Mouse (Mus musculus) neural tube, embryonic 13.5 days (tissue): ENCODE results near the gene Gse1. TPM values are rescaled to one million over a fixed set of nuclear protein-coding genes. Genes with fewer than 3 reads are reported as not detected.

ENCODE experiments used
- ATAC-seq: fragments of 200-750 bp; cut with Nextera tagmentation; 2 replicates; pipeline ENCODE4 v1.8.0; 2017; ENCODE audit warnings: low read depth, mild to moderate bottlenecking, moderate TSS enrichment, moderate library complexity
- H3K27ac ChIP-seq: fragments of 300-500 bp; sonication (generic); replicated peaks from 2 replicates; pipeline ENCODE4 v1.5.1; 2015; ENCODE audit warnings: moderate library complexity, mild to moderate bottlenecking, inconsistent platforms
- H3K27me3 ChIP-seq: fragments of 300-500 bp; sonication (generic); 2 replicates; pipeline ENCODE4 v1.6.1; 2015; ENCODE audit warnings: mild to moderate bottlenecking, inconsistent platforms
- H3K36me3 ChIP-seq: fragments of 300-500 bp; sonication (generic); 2 replicates; pipeline ENCODE4 v1.6.1; 2015; ENCODE audit warnings: mild to moderate bottlenecking, inconsistent platforms
- H3K4me1 ChIP-seq: fragments of 300-500 bp; sonication (generic); replicated peaks from 2 replicates; pipeline ENCODE4 v1.6.1; 2015; ENCODE audit warnings: inconsistent platforms
- H3K4me2 ChIP-seq: fragments of 300-500 bp; sonication (generic); 2 replicates; pipeline ENCODE4 v1.6.1; 2015; ENCODE audit warnings: inconsistent platforms, mild to moderate bottlenecking, moderate library complexity
- H3K4me3 ChIP-seq: fragments of 300-500 bp; sonication (generic); 2 replicates; pipeline ENCODE4 v1.5.1; 2015; ENCODE audit warnings: mild to moderate bottlenecking, inconsistent platforms
- H3K9ac ChIP-seq: fragments of 300-500 bp; sonication (generic); 2 replicates; pipeline ENCODE4 v1.6.1; 2015; ENCODE audit warnings: moderate library complexity, mild to moderate bottlenecking, inconsistent platforms
- H3K9me3 ChIP-seq: fragments of 300-500 bp; sonication (generic); 2 replicates; pipeline ENCODE4 v1.6.1; 2016; ENCODE audit warnings: inconsistent platforms
- WGBS: fragments of 180-500 bp; shearing (Covaris S2); methylation state at CpG from one replicate; pipeline ENCODE4 v1.1.7; 2015; 5-methylcytosine and 5-hydroxymethylcytosine counted together
- polyA plus RNA-seq: library from polyadenylated mRNA; unstranded; fragments of >200 nt; fragmentation: Nextera tagmentation; extraction: Ambion mirVana; gene quantifications from 2 replicates; pipeline ENCODE4 v1.2.1, GENCODE M21; 2015

Gse1 gene
- polyA plus RNA-seq, 1 experiment from 2014 or later: 17.1 TPM

- H3K36me3 ChIP-seq: no peaks in the 10 kb centered on the region
- peak; percentile 74 for ATAC-seq
- peak overlapping the region; percentile 55 for H3K9ac ChIP-seq
- H3K4me3 ChIP-seq: no peak overlapping the region
- H3K27ac ChIP-seq: peak overlapping the region; percentile 97
- H3K9me3 ChIP-seq: no peaks in the 10 kb centered on the region
- H3K4me2 ChIP-seq: peak overlapping the region; percentile 39
- H3K27me3 ChIP-seq: no peaks in the 10 kb centered on the region
- H3K4me1 ChIP-seq: peaks cover 100% of the 10 kb centered on the region
- WGBS: under 1% methylated on average over 33 of the region's 33 CpGs
Observed at GRCm38 (mm10) chr8:120416522-120417394, 188.5 kb downstream of the Gse1 start.

DNA sequence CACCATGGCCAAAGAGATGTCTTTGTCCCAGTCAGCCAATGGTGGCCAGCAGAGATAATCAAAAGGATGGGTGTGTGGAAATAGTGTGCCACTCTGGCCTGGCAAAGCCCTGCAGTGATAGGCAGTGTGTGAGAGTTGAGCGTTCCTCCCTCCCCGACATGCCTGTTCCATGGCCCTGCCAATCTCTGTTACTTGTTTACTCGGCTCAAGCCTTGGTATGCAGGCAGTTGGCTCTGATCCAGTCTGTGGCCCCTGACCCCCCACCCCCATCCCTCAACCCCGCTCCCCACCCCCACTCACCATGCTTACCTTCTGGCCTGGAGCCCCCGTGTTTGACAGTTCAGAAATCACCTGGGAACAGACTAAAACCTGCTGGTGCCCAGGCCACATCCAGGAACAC, 189.9 kb downstream of the Gse1 start:
- H3K9me3 ChIP-seq: no peaks in the 10 kb centered on the region
- WGBS: 71% methylated on average over 5 of the region's 5 CpGs
- 0 out of 2 replicates have a peak overlapping the region, but pooled peaks have one; percentile 45 for H3K9ac ChIP-seq
- no peak overlapping the region for H3K4me3 ChIP-seq
- no peak overlapping the region for H3K4me2 ChIP-seq
- ATAC-seq: no peak
- no peaks in the 10 kb centered on the region for H3K36me3 ChIP-seq
- H3K27me3 ChIP-seq: no peaks in the 10 kb centered on the region
- peak overlapping the region; percentile 97 for H3K27ac ChIP-seq
- peaks cover 100% of the 10 kb centered on the region for H3K4me1 ChIP-seq

DNA sequence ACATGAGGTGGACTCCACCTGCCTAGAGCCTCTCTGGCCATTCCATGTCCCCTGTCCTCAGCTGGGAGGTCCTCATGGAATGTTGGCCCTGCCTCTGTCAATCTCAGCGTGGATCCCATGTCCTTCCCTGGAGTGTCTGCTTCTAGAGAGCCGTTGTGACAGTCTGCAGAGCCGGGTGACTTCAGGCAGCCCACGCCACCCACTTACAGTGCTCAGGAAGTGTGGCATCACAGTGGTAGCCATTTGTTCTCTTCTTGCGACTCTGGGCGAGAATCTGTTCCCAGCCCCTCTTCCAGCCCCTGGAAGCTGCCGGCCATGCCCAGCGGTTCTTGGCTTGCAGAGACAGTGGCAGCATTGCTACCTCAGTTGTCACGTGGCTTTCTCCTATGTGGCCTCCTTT, 191.4 kb downstream of the Gse1 start:
- Histone ChIP-seq H3K4me2 (no peak overlapping the region), H3K4me3 (no peak overlapping the region), H3K9ac (no peak overlapping the region), H3K27ac (no peak overlapping the region), H3K4me1 (peaks cover 100% of the 10 kb centered on the region), H3K36me3 (no peaks in the 10 kb centered on the region), H3K27me3 (no peaks in the 10 kb centered on the region), H3K9me3 (no peaks in the 10 kb centered on the region)
- ATAC-seq: no peak
- 74% methylated on average over 9 of the region's 9 CpGs for WGBS

DNA sequence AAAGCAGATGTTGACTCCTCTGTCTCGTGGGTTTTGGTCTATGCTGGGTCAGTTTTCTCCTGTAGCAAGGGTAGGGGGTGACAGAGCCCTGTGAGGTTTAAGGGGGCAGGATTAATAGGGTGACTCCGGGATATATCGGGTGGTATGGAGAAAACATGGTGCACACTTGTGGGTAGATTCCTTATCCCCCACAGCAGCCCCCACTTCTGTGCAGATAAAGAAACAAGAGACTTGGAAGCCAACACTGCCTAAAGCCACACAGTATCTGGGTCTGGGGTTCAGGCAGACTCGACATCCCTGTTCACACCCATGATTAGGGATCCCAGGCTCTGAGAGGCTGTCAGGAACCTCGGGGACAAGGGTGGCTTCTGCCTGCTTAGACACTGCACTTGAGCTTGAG, 192.0 kb downstream of the Gse1 start:
- Histone ChIP-seq H3K9me3 (no peaks in the 10 kb centered on the region), H3K4me3 (no peak overlapping the region), H3K9ac (no peak overlapping the region), H3K27me3 (no peaks in the 10 kb centered on the region), H3K4me1 (peaks cover 100% of the 10 kb centered on the region), H3K4me2 (no peak overlapping the region), H3K27ac (no peak overlapping the region), H3K36me3 (no peaks in the 10 kb centered on the region)
- ATAC-seq: no peak
- WGBS: 77% methylated on average over 5 of the region's 5 CpGs

GRCm38 (mm10) chr8:120421638-120422037, 193.4 kb downstream of the Gse1 start:
- peak overlapping the region; percentile 50 for H3K9ac ChIP-seq
- H3K9me3 ChIP-seq: no peaks in the 10 kb centered on the region
- H3K4me2 ChIP-seq: no peak overlapping the region
- no peaks in the 10 kb centered on the region for H3K36me3 ChIP-seq
- no peaks in the 10 kb centered on the region for H3K27me3 ChIP-seq
- ATAC-seq: no peak
- 3% methylated on average over 9 of the region's 9 CpGs for WGBS
- peaks cover 100% of the 10 kb centered on the region for H3K4me1 ChIP-seq
- H3K4me3 ChIP-seq: no peak overlapping the region
- H3K27ac ChIP-seq: peak overlapping the region; percentile 87

DNA sequence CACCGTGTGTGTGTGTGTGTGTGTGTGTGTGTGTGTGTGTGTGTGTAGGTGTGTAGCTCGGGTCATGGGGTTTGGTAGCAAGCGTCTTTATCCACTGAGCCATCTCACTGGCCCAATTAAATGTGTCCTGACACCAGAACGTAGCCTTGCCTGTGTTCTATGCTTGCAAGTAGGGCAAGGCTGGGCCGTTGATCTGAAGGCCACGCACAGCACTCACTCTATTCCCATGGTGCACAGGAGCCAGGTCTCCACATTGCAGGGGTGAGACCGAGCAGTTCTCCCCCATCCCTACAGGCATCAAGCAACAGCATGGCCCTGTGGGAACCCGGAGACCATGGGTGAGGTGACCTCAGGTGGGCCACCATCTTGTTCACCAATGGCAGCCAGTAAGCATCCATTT, 194.0 kb downstream of the Gse1 start:
- Histone ChIP-seq H3K4me1 (peaks cover 100% of the 10 kb centered on the region), H3K4me3 (no peak overlapping the region), H3K9me3 (no peaks in the 10 kb centered on the region), H3K27me3 (no peaks in the 10 kb centered on the region), H3K4me2 (no peak overlapping the region), H3K36me3 (no peaks in the 10 kb centered on the region), H3K9ac (no peak overlapping the region), H3K27ac (peak overlapping the region; percentile 87)
- 61% methylated on average over 8 of the region's 8 CpGs for WGBS
- no peak for ATAC-seq

DNA sequence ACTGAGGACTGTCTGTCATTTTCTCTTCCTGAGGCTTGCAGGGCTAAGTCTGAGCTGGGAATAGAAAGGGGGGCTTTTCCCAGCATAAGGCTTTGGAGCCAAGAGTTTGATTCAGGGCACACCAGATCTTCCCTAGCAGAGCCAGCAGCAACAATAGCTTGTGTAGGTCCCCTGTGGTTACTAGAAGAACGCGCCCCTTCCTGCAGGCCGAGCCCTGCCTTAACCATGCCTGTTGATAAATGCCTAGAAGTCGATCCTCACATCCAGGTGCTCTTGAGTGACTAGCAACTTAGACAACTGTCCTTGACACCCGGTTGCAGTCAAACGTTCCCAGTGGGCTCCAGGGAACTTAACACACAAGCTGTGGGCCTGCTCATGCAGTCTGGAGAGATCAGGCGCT, 195.3 kb downstream of the Gse1 start:
- no peak overlapping the region for H3K4me3 ChIP-seq
- no peaks in the 10 kb centered on the region for H3K9me3 ChIP-seq
- ATAC-seq: no peak
- no peaks in the 10 kb centered on the region for H3K36me3 ChIP-seq
- H3K27ac ChIP-seq: peak overlapping the region; percentile 97
- H3K27me3 ChIP-seq: no peaks in the 10 kb centered on the region
- 0 out of 2 replicates have a peak overlapping the region, but pooled peaks have one; percentile 23 for H3K9ac ChIP-seq
- H3K4me2 ChIP-seq: no peak overlapping the region
- 35% methylated on average over 7 of the region's 7 CpGs for WGBS
- H3K4me1 ChIP-seq: peaks cover 99% of the 10 kb centered on the region

- peak overlapping the region; percentile 97 for H3K27ac ChIP-seq
- peak overlapping the region; percentile 62 for H3K9ac ChIP-seq
- 0 out of 2 replicates have a peak overlapping the region, but pooled peaks have one; percentile 4 for H3K4me2 ChIP-seq
- no peaks in the 10 kb centered on the region for H3K9me3 ChIP-seq
- no peak overlapping the region for H3K4me3 ChIP-seq
- peak; percentile 10; the same call in 1 of the 2 replicates for ATAC-seq
- H3K27me3 ChIP-seq: no peaks in the 10 kb centered on the region
- H3K4me1 ChIP-seq: peaks cover 93% of the 10 kb centered on the region
- no peaks in the 10 kb centered on the region for H3K36me3 ChIP-seq
- 24% methylated on average over 4 of the region's 4 CpGs for WGBS
Observed at GRCm38 (mm10) chr8:120424829-120425198, 196.6 kb downstream of the Gse1 start.

GRCm38 (mm10) chr8:120425199-120425941, 197.1 kb downstream of the Gse1 start:
- peak overlapping the region; percentile 97 for H3K27ac ChIP-seq
- peak; percentile 81 for ATAC-seq
- H3K36me3 ChIP-seq: no peaks in the 10 kb centered on the region
- H3K9me3 ChIP-seq: no peaks in the 10 kb centered on the region
- H3K27me3 ChIP-seq: no peaks in the 10 kb centered on the region
- H3K9ac ChIP-seq: peak overlapping the region; percentile 62
- 10% methylated on average over 8 of the region's 8 CpGs for WGBS
- H3K4me1 ChIP-seq: peaks cover 88% of the 10 kb centered on the region
- no peak overlapping the region for H3K4me3 ChIP-seq
- peak overlapping the region; percentile 18; the same call in 1 of the 2 replicates for H3K4me2 ChIP-seq

DNA sequence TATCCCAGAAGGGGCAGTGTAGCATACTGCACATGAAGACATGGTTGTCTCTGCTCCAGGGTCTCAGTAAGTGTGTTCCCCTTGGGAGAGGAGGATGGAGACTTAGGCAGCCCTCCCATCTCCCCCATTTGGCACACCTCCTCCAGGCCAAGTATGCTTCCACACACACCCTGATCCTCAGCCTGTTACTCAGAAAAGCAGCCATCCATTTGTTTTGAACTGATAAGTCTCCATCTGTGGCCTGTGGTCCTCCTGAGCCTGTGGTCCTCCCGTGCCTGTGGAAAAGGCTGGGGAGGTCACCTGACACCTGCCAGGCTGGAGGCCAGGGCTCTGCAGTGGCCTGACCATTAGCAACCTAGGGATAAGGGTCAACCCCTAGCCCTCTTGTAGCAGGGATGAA, 197.8 kb downstream of the Gse1 start:
- no peak for ATAC-seq
- H3K4me3 ChIP-seq: no peak overlapping the region
- no peaks in the 10 kb centered on the region for H3K27me3 ChIP-seq
- 38% methylated on average over 1 of the region's 1 CpGs for WGBS
- H3K4me2 ChIP-seq: no peak overlapping the region
- no peak overlapping the region for H3K9ac ChIP-seq
- peak overlapping the region; percentile 97 for H3K27ac ChIP-seq
- H3K4me1 ChIP-seq: peaks cover 88% of the 10 kb centered on the region
- H3K36me3 ChIP-seq: no peaks in the 10 kb centered on the region
- no peaks in the 10 kb centered on the region for H3K9me3 ChIP-seq

DNA sequence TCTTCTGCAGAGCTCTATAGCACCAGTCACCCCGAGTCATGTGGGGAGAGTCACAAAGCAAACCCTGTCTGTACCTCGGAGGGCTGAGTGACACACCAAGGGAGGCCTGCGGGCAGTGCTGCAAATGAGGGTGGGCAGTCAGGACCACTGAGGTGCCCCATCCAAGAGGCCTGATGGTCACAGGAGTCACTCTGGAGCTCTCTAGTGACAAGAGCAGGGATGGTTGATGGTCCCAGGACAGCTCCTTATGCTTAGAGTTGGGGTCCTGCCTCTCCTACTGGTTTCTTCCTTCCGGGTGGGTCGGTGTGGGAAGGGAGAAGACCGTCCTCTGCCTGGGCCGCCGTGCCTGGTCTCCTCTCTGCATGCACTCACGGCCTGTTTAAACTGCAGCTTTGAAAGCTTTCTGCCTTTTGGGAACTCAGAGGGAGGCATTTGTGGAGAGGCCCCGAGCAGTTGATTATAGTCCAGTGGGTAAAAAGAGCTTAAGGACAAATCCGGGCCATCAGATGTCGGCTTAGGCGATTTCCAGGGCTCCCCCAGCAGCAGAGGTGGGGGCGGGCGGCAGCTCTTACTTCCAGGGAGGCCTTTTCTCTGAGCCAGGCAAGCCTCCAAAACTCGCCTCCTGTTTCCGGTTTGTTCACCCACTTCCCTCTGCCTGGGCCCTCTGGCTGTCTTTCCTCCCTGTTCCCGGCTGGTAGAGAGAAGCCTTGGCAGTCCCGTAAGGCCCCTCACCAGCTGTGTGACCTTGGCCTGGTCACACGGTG, 198.5 kb downstream of the Gse1 start:
- peak overlapping the region; percentile 52 for H3K9ac ChIP-seq
- 41% methylated on average over 20 of the region's 20 CpGs for whole genome bisulfite sequencing
- H3K27me3 ChIP-seq: no peaks in the 10 kb centered on the region
- H3K36me3 ChIP-seq: no peaks in the 10 kb centered on the region
- peaks cover 86% of the 10 kb centered on the region for H3K4me1 ChIP-seq
- H3K27ac ChIP-seq: peak overlapping the region; percentile 97
- no peaks in the 10 kb centered on the region for H3K9me3 ChIP-seq
- no peak overlapping the region for H3K4me3 ChIP-seq
- H3K4me2 ChIP-seq: no peak overlapping the region
- ATAC-seq: no peak

- Histone ChIP-seq H3K36me3 (no peaks in the 10 kb centered on the region), H3K9ac (no peak overlapping the region), H3K9me3 (no peaks in the 10 kb centered on the region), H3K4me2 (no peak overlapping the region), H3K4me1 (peaks cover 79% of the 10 kb centered on the region), H3K4me3 (no peak overlapping the region), H3K27me3 (no peaks in the 10 kb centered on the region), H3K27ac (no peak overlapping the region)
- 85% methylated on average over 5 of the region's 5 CpGs for WGBS
- ATAC-seq: no peak
Observed at GRCm38 (mm10) chr8:120428492-120428891, 200.2 kb downstream of the Gse1 start.
